Mouse (Mus musculus) thymus, adult 18-20 months (tissue): ENCODE measurements around the gene Lrrc55.
"Not testable (repeated sequence)": the region's sequence is repeated elsewhere in the genome, so short reads cannot be mapped to it uniquely, and the experiment has no call there.

ENCODE experiments used
- DNase-seq, 2 experiments: peaks; one replicate each; pipeline ENCODE4 v3.0.0; 2022; ENCODE audit warnings: mixed read lengths in 2 of 2

Gene Lrrc55

DNA sequence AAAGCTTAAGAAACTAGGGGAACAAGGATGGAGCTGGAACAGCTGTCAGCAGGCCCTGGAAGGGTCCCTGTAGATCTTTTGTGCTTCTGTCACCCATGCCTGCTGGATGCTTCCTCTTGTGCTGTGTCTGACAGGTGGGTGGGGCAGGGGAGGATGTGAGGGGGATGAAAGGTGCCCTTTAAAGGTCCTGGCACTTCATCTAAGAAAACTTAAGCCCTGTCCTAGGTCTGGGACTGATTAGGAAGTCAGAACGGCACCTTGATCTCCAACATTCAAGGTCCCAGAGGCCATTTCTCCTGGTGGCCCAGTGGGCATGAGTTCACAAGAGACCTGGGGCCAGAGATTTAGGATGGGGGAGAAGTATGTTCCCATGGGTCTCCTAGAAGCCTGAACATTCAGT, at the start of gene Lrrc55:
Gene Lrrc55 (minus strand): TSS at position 297 of the 400 bp plus-strand sequence.
- DNase-seq, result no peak

DNA sequence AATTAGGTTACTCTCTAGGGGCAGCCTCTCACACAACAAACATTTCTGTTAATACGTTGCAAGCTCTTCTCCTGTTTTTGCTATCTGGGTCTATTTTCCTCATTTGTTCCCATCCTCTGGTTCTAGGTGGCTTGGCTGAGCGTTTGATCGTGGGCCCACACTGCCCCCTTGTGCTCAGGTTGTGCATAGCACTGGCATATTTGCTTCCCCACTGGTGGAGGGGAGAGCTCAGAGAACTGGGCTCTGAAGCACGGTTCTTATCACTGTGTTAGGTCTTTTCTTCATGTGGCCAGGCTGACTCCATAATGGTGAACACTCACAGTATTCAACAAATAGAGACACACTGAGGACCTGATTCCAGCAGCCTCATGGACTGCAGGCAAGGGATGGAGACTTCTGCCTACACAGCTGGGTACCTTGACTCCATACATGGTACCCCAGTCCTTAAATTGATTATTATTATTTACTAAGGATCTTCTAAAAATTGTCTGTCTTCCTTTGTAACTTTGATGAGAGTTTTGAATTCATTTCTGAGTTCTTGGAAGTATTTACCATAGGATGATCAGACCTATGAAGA, 49.6 kb upstream of the Lrrc55 start:
- peak; percentile 3 to 8 for DNase-seq

DNA sequence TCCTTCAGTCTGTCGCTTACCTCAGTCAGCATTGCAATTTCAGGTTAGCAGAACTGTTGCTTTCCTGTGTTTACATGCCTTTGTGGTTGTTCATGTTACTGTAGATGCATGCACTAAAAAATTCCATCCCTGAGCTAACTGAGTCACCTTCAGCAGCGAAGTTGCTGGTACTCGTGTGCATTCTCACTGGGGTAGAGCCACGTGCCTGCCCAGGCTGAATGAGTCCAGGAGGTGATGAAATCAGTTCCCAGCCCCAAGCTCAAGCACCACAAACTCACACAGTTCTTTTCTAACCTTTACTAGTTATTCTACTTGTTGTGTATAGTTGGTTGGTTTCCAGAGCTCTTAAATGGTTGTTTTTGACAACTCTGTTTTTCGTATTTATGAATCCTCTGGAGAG, 48.7 kb upstream of the Lrrc55 start:
- DNase-seq, result no peak

- no peak for DNase-seq
Observed at GRCm38 (mm10) chr2:85238068-85238667, 41.2 kb upstream of the Lrrc55 start.

DNA sequence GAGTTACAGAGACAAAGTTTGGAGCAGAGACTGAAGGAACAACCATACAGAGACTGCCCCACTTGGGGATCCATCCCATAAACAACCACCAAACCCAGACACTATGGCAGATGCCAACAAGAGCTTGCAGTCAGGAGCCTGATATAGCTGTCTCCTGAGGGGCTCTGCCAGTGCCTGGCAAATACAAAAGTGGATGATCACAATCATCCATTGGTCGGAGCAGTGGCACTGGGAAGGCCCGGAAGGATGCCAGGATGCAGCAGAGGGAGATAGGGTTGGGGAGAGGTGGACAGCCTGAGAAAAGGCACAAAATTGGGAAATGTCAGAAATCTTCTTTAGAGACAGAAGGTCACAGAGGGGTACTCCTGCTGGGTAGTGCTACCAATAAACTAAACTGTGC, 40.2 kb upstream of the Lrrc55 start:
- DNase-seq, result not testable (repeated sequence)

- DNase-seq, result no peak
Observed at GRCm38 (mm10) chr2:85230771-85231511, 33.9 kb upstream of the Lrrc55 start.

- DNase-seq, result no peak
Observed at GRCm38 (mm10) chr2:85229606-85230005, 32.6 kb upstream of the Lrrc55 start.

DNA sequence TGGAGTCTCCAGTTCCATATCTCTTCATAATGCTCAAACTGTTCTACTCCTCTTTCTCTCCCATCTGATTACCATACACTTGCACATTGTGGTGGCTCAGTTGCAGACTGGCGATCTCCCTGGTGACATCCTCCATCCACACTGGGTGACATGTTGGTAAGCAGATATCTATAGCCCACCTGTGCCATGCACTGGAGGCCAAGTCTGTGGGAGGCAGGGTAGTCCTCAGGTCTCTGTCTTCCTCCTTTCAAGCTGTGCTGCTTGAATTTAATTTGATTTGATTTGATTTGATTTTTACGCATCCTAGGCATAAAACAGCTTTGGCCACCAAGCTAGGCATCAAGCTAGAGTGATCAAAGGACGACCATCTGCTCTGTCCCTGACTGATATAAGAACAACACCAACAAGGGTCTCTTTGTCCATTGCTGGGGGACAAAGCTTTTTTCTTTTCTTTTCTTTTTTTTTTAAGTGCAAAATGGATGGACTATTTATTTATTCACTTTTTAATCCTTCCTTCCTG, 30.9 kb upstream of the Lrrc55 start:
- no peak for DNase-seq

DNA sequence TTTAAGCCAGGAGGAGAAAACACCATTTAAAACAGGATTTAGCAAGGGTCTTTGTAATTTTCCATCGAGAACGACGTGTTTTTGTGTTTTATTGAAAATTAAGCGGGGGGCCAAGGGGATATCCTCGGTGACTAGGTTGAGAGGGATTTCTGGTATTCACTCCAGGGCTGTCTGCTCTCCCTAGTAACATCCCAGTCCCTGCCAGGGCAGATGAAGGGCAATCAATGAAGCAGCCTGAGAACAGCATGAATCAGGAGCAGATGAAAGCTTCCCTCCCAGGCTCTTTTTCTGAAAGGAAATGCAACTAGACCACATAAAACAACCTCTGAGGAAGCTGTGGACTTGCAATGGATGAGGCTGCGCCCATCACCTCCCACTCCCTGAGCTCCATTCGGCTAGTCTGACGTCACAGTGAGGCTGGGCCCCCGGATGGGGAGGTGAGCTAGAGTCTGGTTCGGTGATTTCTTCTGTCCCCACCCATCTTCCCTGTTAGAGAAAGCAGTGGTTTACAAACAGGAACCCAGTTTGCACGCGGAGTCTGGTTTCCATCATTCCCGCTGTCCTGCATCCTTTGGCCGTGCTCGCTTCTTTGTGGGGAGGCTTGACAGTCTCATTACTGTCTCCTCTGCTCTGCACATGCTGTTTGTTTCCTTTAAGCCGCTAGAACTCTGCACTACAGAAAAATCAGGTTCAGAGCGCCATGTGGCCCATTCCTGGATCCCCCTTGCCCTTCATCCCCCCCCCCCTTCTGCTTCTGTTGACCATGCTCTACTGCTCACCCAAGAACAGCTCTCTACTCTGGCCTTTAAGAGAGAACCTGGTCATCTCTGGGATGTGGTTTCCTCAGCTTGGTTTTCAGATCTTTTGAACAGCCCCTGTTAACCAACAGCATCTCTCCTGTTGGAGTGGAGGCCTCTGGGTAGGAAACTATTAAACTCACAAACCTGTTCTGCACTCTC, 27.5 kb upstream of the Lrrc55 start:
- DNase-seq, result no peak

GRCm38 (mm10) chr2:85216606-85217005, 19.6 kb upstream of the Lrrc55 start:
- no peak for DNase-seq

- DNase-seq, result no peak
Observed at GRCm38 (mm10) chr2:85213746-85214145, 16.7 kb upstream of the Lrrc55 start.

GRCm38 (mm10) chr2:85209301-85209700, 12.3 kb upstream of the Lrrc55 start:
- DNase-seq, result no peak

- no peak for DNase-seq
Observed at GRCm38 (mm10) chr2:85205170-85205569, 8.2 kb upstream of the Lrrc55 start.

DNA sequence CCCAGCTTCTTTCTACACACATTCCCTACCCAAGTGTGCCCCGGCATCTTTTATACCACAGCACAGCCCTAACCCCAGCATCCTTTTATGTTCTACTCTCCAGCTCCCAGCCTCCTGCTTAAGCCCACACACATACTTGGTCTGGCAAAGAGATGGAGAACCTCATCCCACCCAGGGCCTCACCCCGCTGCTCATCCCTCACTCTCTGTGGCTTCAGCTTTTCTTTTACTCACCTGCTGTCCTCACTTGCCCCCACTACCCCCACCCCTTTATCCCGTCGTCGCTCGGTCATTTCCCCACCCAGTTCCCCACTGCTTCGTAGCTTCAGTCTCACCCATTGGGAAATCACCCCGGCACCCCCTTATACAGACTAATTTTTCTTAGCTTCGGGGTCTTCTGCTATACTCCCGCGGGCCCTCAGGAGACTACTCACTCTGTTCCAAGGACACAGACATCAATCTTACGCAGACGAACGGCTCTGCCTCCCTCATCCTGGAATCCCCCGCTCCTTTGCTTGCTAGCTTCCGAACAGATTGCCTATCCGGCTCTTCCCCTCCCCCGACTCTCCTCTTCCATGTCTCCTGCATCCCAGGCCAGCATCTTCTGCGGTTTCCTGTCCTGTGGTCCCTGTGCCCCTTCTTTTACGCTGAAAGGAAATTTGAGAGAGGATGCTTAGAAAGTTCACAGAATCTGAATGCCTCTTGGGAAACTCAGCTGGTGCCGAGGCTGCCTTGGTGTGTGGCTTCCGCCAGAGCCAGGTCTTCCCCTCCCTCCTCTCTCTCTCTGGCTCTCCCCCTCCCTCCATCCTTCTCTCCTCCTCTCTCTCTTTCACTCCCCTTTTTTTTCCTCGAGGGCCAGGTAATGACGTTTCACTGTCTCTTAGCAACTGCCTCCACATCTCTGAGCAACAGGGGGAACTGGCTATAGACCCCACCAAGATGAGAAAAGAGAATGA, 1.3 kb upstream of the Lrrc55 start:
- DNase-seq, result no peak

DNA sequence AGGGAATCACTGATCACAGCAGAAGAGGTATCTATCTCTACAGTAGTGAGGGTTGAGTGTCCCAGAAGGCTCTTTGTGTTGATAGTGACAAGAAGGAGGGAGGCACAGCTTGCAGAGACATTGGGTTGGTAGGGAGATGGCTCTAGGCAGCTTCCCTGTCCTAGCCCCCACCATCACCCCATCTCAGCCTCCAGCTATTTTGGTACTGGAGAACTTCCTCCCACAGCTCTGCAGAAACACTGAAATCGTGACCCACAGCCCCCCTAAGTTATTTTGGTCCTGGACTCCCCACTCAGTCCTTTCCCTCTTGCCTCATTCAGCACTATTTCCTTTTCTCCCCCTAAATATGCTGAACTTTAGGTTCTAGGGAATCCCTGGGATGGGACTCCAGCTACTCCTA, 2.4 kb downstream of the Lrrc55 start:
- no peak for DNase-seq

GRCm38 (mm10) chr2:85187582-85188151, 9.3 kb downstream of the Lrrc55 start:
- no peak for DNase-seq

GRCm38 (mm10) chr2:85178139-85178800, 18.7 kb downstream of the Lrrc55 start:
- DNase-seq, result no peak

GRCm38 (mm10) chr2:85173545-85173944, 23.5 kb downstream of the Lrrc55 start:
- no peak for DNase-seq

DNA sequence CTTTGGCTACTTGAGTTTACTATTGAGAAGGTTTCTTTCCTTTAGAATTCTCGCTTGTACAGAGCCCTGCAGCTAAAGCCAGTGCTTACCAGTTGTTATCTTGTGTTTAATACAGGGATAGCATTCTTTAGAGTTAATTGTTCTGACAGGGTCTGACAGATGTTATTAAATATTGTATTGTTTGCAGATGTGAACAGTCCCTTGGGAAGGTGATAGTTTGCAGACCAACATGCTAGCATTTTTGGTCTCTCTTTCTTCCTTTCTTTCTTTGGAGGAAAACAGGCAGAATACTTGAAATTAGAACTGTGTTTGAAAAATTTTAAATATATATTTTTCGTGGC, 24.3 kb downstream of the Lrrc55 start:
- no peak for DNase-seq

DNA sequence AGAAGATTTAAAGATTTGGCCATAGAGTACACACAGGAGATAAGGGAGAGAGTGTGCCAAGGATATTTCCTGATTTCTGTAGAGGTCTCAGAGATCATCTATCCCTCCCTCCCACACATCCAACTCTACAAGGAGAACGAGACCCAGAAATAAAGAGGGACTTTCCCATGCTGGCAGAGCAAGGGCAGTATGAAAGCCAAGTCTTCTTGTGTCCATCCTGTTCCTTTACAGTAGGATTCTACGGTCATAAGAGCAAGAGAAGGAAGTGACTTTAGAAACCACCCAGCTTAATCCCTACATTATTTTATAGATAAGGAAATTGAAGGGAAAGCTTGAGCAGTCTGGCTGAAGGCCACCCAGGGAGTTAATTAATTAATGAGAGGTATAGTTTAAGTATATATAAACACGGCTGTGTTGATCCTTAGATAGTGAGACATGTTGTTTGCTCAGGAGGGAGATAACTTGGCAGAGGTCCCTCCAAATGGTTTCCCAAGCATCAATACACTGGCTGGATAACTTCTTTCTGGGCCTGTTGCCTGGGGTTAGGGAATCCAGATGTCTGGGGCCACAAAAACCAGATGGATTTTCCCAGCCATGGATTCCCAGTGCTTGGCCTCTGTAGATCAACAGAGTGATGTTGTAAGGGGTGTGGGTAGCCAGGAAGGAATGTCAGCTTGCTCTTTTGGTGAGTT, 24.8 kb downstream of the Lrrc55 start:
- no peak for DNase-seq
